In the genomic region with DNA sequence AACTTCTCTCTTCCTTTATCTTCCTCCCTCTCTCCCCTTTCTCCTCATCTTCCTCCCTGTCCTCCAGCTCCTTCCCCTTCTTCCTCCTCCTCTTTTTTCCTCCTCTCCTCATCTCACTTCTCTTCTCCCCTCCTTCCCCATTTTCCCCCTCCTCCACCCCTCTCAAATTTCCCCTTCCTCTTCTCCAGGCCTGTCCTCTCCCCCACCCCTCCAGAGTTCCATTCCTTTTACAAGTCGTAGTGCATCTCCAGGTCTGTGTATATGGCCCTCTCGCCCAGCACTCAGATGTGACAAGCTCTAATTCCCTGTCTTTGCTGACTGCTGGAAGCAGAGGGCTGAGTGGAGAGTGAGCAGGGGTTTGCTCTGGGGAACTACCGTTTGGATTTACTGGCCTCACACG, we compare ENCODE assay signal across 13 mouse cellular contexts. TPM values are rescaled to one million over a fixed set of nuclear protein-coding genes. Genes with fewer than 3 reads are reported as not detected.
DNase-seq lines count a peak whose midpoint lies in the region; ATAC-seq lines count a peak whose summit lies in the region.
"Had no signal": no experiment of that assay in that cellular context is flagged by ENCODE, and none has a peak within 500 bp of the region (broad histone marks: within the 10 kb centered on the region; RNA-seq: fewer than 3 reads in every experiment).

No protein-coding gene starts in this region.

- WGBS in heart, embryonic 13.5 days: 34% methylated on average over 4 of the region's 4 CpGs
- 8% methylated on average over 4 of the region's 4 CpGs for WGBS in embryonic facial prominence, embryonic 10.5 days
- 20% methylated on average over 4 of the region's 4 CpGs for WGBS in forebrain, embryonic 15.5 days
- WGBS in midbrain, embryonic 12.5 days: 3% methylated on average over 4 of the region's 4 CpGs

- intact Hi-C loops in heart, postnatal 10 days (cut with DNase I): no loop called here

- peaks cover 49% of the 10 kb centered on the region for H3K27me3 ChIP-seq in heart, embryonic 13.5 days (replicated peaks)
- peaks cover 75% of the 10 kb centered on the region for H3K27me3 ChIP-seq in embryonic facial prominence, embryonic 10.5 days (replicated peaks; ENCODE audit: low read depth, poor library complexity, severe bottlenecking)
- no peaks in the 10 kb centered on the region for H3K27me3 ChIP-seq in forebrain, embryonic 15.5 days
- peaks cover 74% of the 10 kb centered on the region for H3K27me3 ChIP-seq in midbrain, embryonic 12.5 days

- DNase-seq in heart, postnatal 10 days: no peak
- DNase-seq in embryonic facial prominence, embryonic 10.5 days (ENCODE audit: low spot score): peak; percentile 50
- no peak for DNase-seq in urinary bladder, adult 2 months (ENCODE audit: low spot score)
- no peak for DNase-seq in cerebellum, postnatal 25 days
- DNase-seq: cerebellum, postnatal 10 days; kidney, adult 9 months; left cerebral cortex, postnatal 4 days; thymus, adult 2 months had no signal

- H3K4me3 ChIP-seq in heart, embryonic 13.5 days: peak overlapping the region; percentile 35
- H3K4me3 ChIP-seq in embryonic facial prominence, embryonic 10.5 days: peak overlapping the region; percentile 49
- H3K4me3 ChIP-seq in forebrain, embryonic 15.5 days: no peak overlapping the region
- H3K4me3 ChIP-seq in midbrain, embryonic 12.5 days: no peak overlapping the region

- ATAC-seq in heart, embryonic 13.5 days (ENCODE audit: extremely low read depth, insufficient number of reproducible peaks, low FRiP score, low TSS enrichment): no peak
- no peak for ATAC-seq in forebrain, embryonic 15.5 days (replicated peaks)
- no peak for ATAC-seq in midbrain, embryonic 12.5 days (ENCODE audit: low FRiP score, low read depth)
- no peak for ATAC-seq in inflammation-experienced regulatory T-cells, adult 6 months

- no peaks in the 10 kb centered on the region for H3K9me3 ChIP-seq in heart, embryonic 13.5 days
- no peaks in the 10 kb centered on the region for H3K9me3 ChIP-seq in embryonic facial prominence, embryonic 10.5 days
- no peaks in the 10 kb centered on the region for H3K9me3 ChIP-seq in forebrain, embryonic 15.5 days
- H3K9me3 ChIP-seq in midbrain, embryonic 12.5 days: no peaks in the 10 kb centered on the region

- H3K9ac ChIP-seq in heart, embryonic 13.5 days: peak overlapping the region; percentile 73
- H3K9ac ChIP-seq in forebrain, embryonic 15.5 days (replicated peaks): peak overlapping the region; percentile 43; the same call in 1 of the 2 replicates
- H3K9ac ChIP-seq in midbrain, embryonic 12.5 days (replicated peaks): 0 out of 2 replicates have a peak overlapping the region, but pooled peaks have one; percentile 15

- peaks cover 51% of the 10 kb centered on the region for H3K4me1 ChIP-seq in heart, embryonic 13.5 days
- peaks cover 82% of the 10 kb centered on the region for H3K4me1 ChIP-seq in embryonic facial prominence, embryonic 10.5 days
- peaks cover 78% of the 10 kb centered on the region for H3K4me1 ChIP-seq in forebrain, embryonic 15.5 days
- H3K4me1 ChIP-seq in midbrain, embryonic 12.5 days: peaks cover 86% of the 10 kb centered on the region

- H3K27ac ChIP-seq in heart, embryonic 13.5 days (replicated peaks): no peak overlapping the region
- peak overlapping the region; percentile 80 for H3K27ac ChIP-seq in embryonic facial prominence, embryonic 10.5 days (replicated peaks)
- H3K27ac ChIP-seq in forebrain, embryonic 15.5 days (replicated peaks): no peak overlapping the region
- H3K27ac ChIP-seq in midbrain, embryonic 12.5 days (replicated peaks): peak overlapping the region; percentile 82

- H3K4me2 ChIP-seq in heart, embryonic 13.5 days: peak overlapping the region; percentile 65
- H3K4me2 ChIP-seq in forebrain, embryonic 15.5 days (replicated peaks): 0 out of 2 replicates have a peak overlapping the region, but pooled peaks have one; percentile 34
- H3K4me2 ChIP-seq in midbrain, embryonic 12.5 days (replicated peaks): peak overlapping the region; percentile 38

- H3K36me3 ChIP-seq in heart, embryonic 13.5 days: no peaks in the 10 kb centered on the region
- no peaks in the 10 kb centered on the region for H3K36me3 ChIP-seq in embryonic facial prominence, embryonic 10.5 days (replicated peaks)
- no peaks in the 10 kb centered on the region for H3K36me3 ChIP-seq in forebrain, embryonic 15.5 days
- no peaks in the 10 kb centered on the region for H3K36me3 ChIP-seq in midbrain, embryonic 12.5 days

RNA-seq across cellular contexts. Expression of gene Macrod1, which starts 14.2 kb away (rescaled TPM):
- polyA plus RNA-seq in heart, embryonic 13.5 days (2015; fragmentation: Nextera tagmentation; extraction: Ambion mirVana): 32.0 and 32.9 TPM in 2 replicates
- total RNA-seq in heart, postnatal 10 days (2021): 100 to 1,000 TPM; 168 to 172 TPM
- 5.0 and 5.4 TPM in 2 replicates for polyA plus RNA-seq in embryonic facial prominence, embryonic 10.5 days (2016; fragmentation: Nextera tagmentation; extraction: Ambion mirVana)
- 5.8 and 6.0 TPM in 2 replicates for polyA plus RNA-seq in forebrain, embryonic 15.5 days (2015; fragmentation: Nextera tagmentation; extraction: Ambion mirVana)
- 3.0 and 3.3 TPM in 2 replicates for polyA plus RNA-seq in midbrain, embryonic 12.5 days (2016; fragmentation: Nextera tagmentation; extraction: Ambion mirVana)
- polyA plus RNA-seq in urinary bladder, adult 2 months (2012; rRNA removed): 23.7 and 26.2 TPM in 2 replicates
- 1 to 10 TPM in 2 of 3 experiments, under 1 TPM in 1; 0.99 to 3.1 (median 1.8) TPM for polyA plus RNA-seq in inflammation-experienced regulatory T-cells, adult 6 months (2017; shearing (Covaris generic))

RNA-seq across cellular contexts. Expression of gene Stip1, which starts 31.0 kb away (rescaled TPM):
- 207 and 228 TPM in 2 replicates for polyA plus RNA-seq in heart, embryonic 13.5 days (2015; fragmentation: Nextera tagmentation; extraction: Ambion mirVana)
- 100 to 1,000 TPM; 104 to 117 TPM for total RNA-seq in heart, postnatal 10 days (2021)
- 453 and 489 TPM in 2 replicates for polyA plus RNA-seq in embryonic facial prominence, embryonic 10.5 days (2016; fragmentation: Nextera tagmentation; extraction: Ambion mirVana)
- polyA plus RNA-seq in forebrain, embryonic 15.5 days (2015; fragmentation: Nextera tagmentation; extraction: Ambion mirVana): 243 and 245 TPM in 2 replicates
- 315 and 316 TPM in 2 replicates for polyA plus RNA-seq in midbrain, embryonic 12.5 days (2016; fragmentation: Nextera tagmentation; extraction: Ambion mirVana)
- 82.9 and 85.9 TPM in 2 replicates for polyA plus RNA-seq in urinary bladder, adult 2 months (2012; rRNA removed)
- 100 to 1,000 TPM; 104 to 160 (median 120) TPM for polyA plus RNA-seq in inflammation-experienced regulatory T-cells, adult 6 months (2017; shearing (Covaris generic))

RNA-seq across cellular contexts. Expression of gene Flrt1, which starts 34.8 kb away (rescaled TPM):
- polyA plus RNA-seq in heart, embryonic 13.5 days (2015; fragmentation: Nextera tagmentation; extraction: Ambion mirVana): 1.1 and 1.4 TPM in 2 replicates
- total RNA-seq in heart, postnatal 10 days (2021): 1 to 10 TPM; 1.2 to 1.3 TPM
- polyA plus RNA-seq in embryonic facial prominence, embryonic 10.5 days (2016; fragmentation: Nextera tagmentation; extraction: Ambion mirVana): 2.5 and 2.9 TPM in 2 replicates
- polyA plus RNA-seq in forebrain, embryonic 15.5 days (2015; fragmentation: Nextera tagmentation; extraction: Ambion mirVana): 14.9 and 18.9 TPM in 2 replicates
- 8.0 and 8.2 TPM in 2 replicates for polyA plus RNA-seq in midbrain, embryonic 12.5 days (2016; fragmentation: Nextera tagmentation; extraction: Ambion mirVana)
- 0.37 and 0.66 TPM in 2 replicates for polyA plus RNA-seq in urinary bladder, adult 2 months (2012; rRNA removed)
- polyA plus RNA-seq in inflammation-experienced regulatory T-cells, adult 6 months (2017; shearing (Covaris generic)): under 1 TPM in 1 of 3 experiments, not detected in 2; 0.20 TPM
- total RNA-seq: megakaryocyte, adult 5-6 weeks had no signal

RNA-seq across cellular contexts. Expression of gene Fermt3, which starts 51.5 kb away (rescaled TPM):
- polyA plus RNA-seq in heart, embryonic 13.5 days (2015; fragmentation: Nextera tagmentation; extraction: Ambion mirVana): 7.6 and 8.1 TPM in 2 replicates
- total RNA-seq in heart, postnatal 10 days (2021): 1 to 10 TPM; 5.2 to 6.6 TPM
- 7.1 and 8.0 TPM in 2 replicates for polyA plus RNA-seq in embryonic facial prominence, embryonic 10.5 days (2016; fragmentation: Nextera tagmentation; extraction: Ambion mirVana)
- 3.6 and 3.7 TPM in 2 replicates for polyA plus RNA-seq in forebrain, embryonic 15.5 days (2015; fragmentation: Nextera tagmentation; extraction: Ambion mirVana)
- 6.5 and 8.2 TPM in 2 replicates for polyA plus RNA-seq in midbrain, embryonic 12.5 days (2016; fragmentation: Nextera tagmentation; extraction: Ambion mirVana)
- 13.9 and 15.7 TPM in 2 replicates for polyA plus RNA-seq in urinary bladder, adult 2 months (2012; rRNA removed)
- 100 to 1,000 TPM; 253 to 288 (median 257) TPM for polyA plus RNA-seq in inflammation-experienced regulatory T-cells, adult 6 months (2017; shearing (Covaris generic))

Comparison
In these comparisons a context has a peak if more than half of its experiments do, and no peak if none do; other contexts are left out.
1. H3K27ac ChIP-seq: peak in embryonic facial prominence, embryonic 10.5 days (single experiment) and midbrain, embryonic 12.5 days (single experiment); none in heart, embryonic 13.5 days (single experiment) and forebrain, embryonic 15.5 days (single experiment).
2. H3K4me3 ChIP-seq: peak in heart, embryonic 13.5 days (single experiment) and embryonic facial prominence, embryonic 10.5 days (single experiment); none in forebrain, embryonic 15.5 days (single experiment) and midbrain, embryonic 12.5 days (single experiment).
3. H3K9ac ChIP-seq: peak in every context shown above with its lines; median percentile 73 in heart, embryonic 13.5 days; 43 in forebrain, embryonic 15.5 days; 15 in midbrain, embryonic 12.5 days.
4. Peak in every context shown above with its lines, with median percentiles within 50 percentile points of each other: H3K4me2 ChIP-seq.